Mouse (Mus musculus) liver, adult 2 months (tissue): Measurements from ENCODE around the gene Tnfrsf1b. TPM values are rescaled to one million over a fixed set of nuclear protein-coding genes. Genes with fewer than 3 reads are reported as not detected.
A peak's percentile ranks its signal among the peaks of the same experiment; 100 is the strongest.

ENCODE experiments used
- DNase-seq: peaks from one replicate; pipeline ENCODE4 v3.0.0-alpha.2; 2011; ENCODE audit warnings: low read depth, low spot score; ENCODE audit errors: extremely low read depth
- H3K27ac ChIP-seq: fragments of 200-500 bp; replicated peaks from 2 replicates; pipeline ENCODE4 v1.5.1; 2012; ENCODE audit warnings: low read depth, mild to moderate bottlenecking, control low read depth, inconsistent platforms, low read length; ENCODE audit not compliant: insufficient read depth
- H3K27me3 ChIP-seq: fragments of 200-500 bp; 2 replicates; pipeline ENCODE4 v1.6.1; 2012; ENCODE audit warnings: mild to moderate bottlenecking, moderate library complexity, low read length, inconsistent platforms; ENCODE audit not compliant: control insufficient read depth, insufficient read depth
- H3K36me3 ChIP-seq: fragments of 200-500 bp; 2 replicates; pipeline ENCODE4 v1.6.1; 2012; ENCODE audit warnings: low read length, inconsistent platforms; ENCODE audit not compliant: control insufficient read depth, insufficient read depth
- H3K4me1 ChIP-seq: fragments of 200-500 bp; 2 replicates; pipeline ENCODE4 v1.6.1; 2011; ENCODE audit warnings: low read length; ENCODE audit not compliant: control insufficient read depth, insufficient read depth
- H3K4me3 ChIP-seq: fragments of 200-500 bp; 2 replicates; pipeline ENCODE4 v1.5.1; 2011; ENCODE audit warnings: low read depth, mild to moderate bottlenecking, control low read depth, low read length, moderate library complexity; ENCODE audit not compliant: insufficient read depth
- H3K79me2 ChIP-seq: fragments of 200-500 bp; 2 replicates; pipeline ENCODE4 v1.6.1; 2012; ENCODE audit warnings: inconsistent platforms, mild to moderate bottlenecking, low read length, moderate library complexity; ENCODE audit not compliant: control insufficient read depth, insufficient read depth
- H3K9ac ChIP-seq: fragments of 200-500 bp; 2 replicates; pipeline ENCODE4 v1.6.1; 2012; ENCODE audit warnings: low read depth, mild to moderate bottlenecking, control low read depth, inconsistent platforms, low read length
- CTCF ChIP-seq: fragments of 200-500 bp; IDR thresholded peaks from 2 replicates; pipeline ENCODE4 v1.5.1; 2011; ENCODE audit warnings: low read depth, low read length, control low read depth
- POLR2A ChIP-seq: fragments of 200-500 bp; IDR thresholded peaks from 2 replicates; pipeline ENCODE4 v1.6.1; 2011; ENCODE audit warnings: low read length, control low read depth; ENCODE audit not compliant: insufficient read depth; ENCODE audit errors: extremely low read depth
- WGBS: fragments of 180-500 bp; shearing (Covaris S2); methylation state at CpG from one replicate; pipeline ENCODE4 v1.1.7; 2018; 5-methylcytosine and 5-hydroxymethylcytosine counted together
- polyA plus RNA-seq: library from polyadenylated mRNA; depleted of rRNA; stranded (reverse); fragments of >200 nt; gene quantifications from 2 replicates; pipeline ENCODE4 v1.2.3, GENCODE M21; 2012
- total RNA-seq: library from RNA; depleted of rRNA; stranded (reverse); fragments of >200 nt; gene quantifications from 2 replicates; pipeline ENCODE4 v1.2.3, GENCODE M21; 2014

Tnfrsf1b gene
- total and polyA plus RNA-seq, 2 experiments = 10.8 to 16.8 TPM

GRCm38 (mm10) chr4:145209076-145209689, 37.5 kb downstream of the Tnfrsf1b start:
- peak; percentile 69 for DNase-seq
- Histone ChIP-seq H3K4me3 (no peak overlapping the region), H3K9ac (no peak overlapping the region), H3K79me2 (no peaks in the 10 kb centered on the region), H3K36me3 (no peaks in the 10 kb centered on the region; the same call in 1 of the 2 replicates), H3K27me3 (no peaks in the 10 kb centered on the region), H3K27ac (no peak overlapping the region; the same call in 1 of the 2 replicates), H3K4me1 (peaks cover 3% of the 10 kb centered on the region)
- TF ChIP-seq POLR2A = no peak
- TF ChIP-seq CTCF = no peak
- 21% methylated on average over 6 of the region's 6 CpGs for WGBS

- DNase-seq = no peak
- Histone ChIP-seq H3K27ac (no peak overlapping the region), H3K79me2 (no peaks in the 10 kb centered on the region), H3K27me3 (no peaks in the 10 kb centered on the region), H3K4me3 (no peak overlapping the region), H3K36me3 (no peaks in the 10 kb centered on the region), H3K9ac (no peak overlapping the region), H3K4me1 (peaks cover 3% of the 10 kb centered on the region)
- WGBS = 90% methylated on average over 3 of the region's 3 CpGs
- TF ChIP-seq POLR2A (no peak), CTCF (no peak)
Observed at GRCm38 (mm10) chr4:145207718-145208371, 38.8 kb downstream of the Tnfrsf1b start.

- Histone ChIP-seq H3K36me3 (no peaks in the 10 kb centered on the region), H3K27me3 (no peaks in the 10 kb centered on the region), H3K79me2 (no peaks in the 10 kb centered on the region), H3K9ac (no peak overlapping the region), H3K4me3 (no peak overlapping the region), H3K4me1 (peaks cover 12% of the 10 kb centered on the region; the same call in 1 of the 2 replicates), H3K27ac (no peak overlapping the region)
- WGBS = 90% methylated on average over 8 of the region's 8 CpGs
- TF ChIP-seq CTCF (no peak), POLR2A (no peak)
- no peak for DNase-seq
Observed at GRCm38 (mm10) chr4:145204779-145205178, 41.9 kb downstream of the Tnfrsf1b start.

- H3K36me3 ChIP-seq = no peaks in the 10 kb centered on the region
- no peak overlapping the region for H3K27ac ChIP-seq
- H3K27me3 ChIP-seq = no peaks in the 10 kb centered on the region
- TF ChIP-seq CTCF (no peak), POLR2A (no peak)
- no peak overlapping the region for H3K9ac ChIP-seq
- H3K4me1 ChIP-seq = peaks cover 11% of the 10 kb centered on the region
- no peak for DNase-seq
- no peaks in the 10 kb centered on the region for H3K79me2 ChIP-seq
- WGBS = 70% methylated on average over 2 of the region's 2 CpGs
- H3K4me3 ChIP-seq = no peak overlapping the region
Observed at GRCm38 (mm10) chr4:145203305-145203704, 43.4 kb downstream of the Tnfrsf1b start.

- Histone ChIP-seq H3K36me3 (no peaks in the 10 kb centered on the region), H3K9ac (no peak overlapping the region), H3K4me3 (no peak overlapping the region), H3K79me2 (no peaks in the 10 kb centered on the region), H3K4me1 (peaks cover 11% of the 10 kb centered on the region), H3K27ac (no peak overlapping the region), H3K27me3 (no peaks in the 10 kb centered on the region)
- TF ChIP-seq CTCF (no peak), POLR2A (no peak)
- no peak for DNase-seq
- WGBS = 34% methylated on average over 3 of the region's 3 CpGs
Observed at GRCm38 (mm10) chr4:145201424-145201823, 45.2 kb downstream of the Tnfrsf1b start.
